18 mouse cellular contexts compared by ENCODE assay signal in the genomic region with DNA sequence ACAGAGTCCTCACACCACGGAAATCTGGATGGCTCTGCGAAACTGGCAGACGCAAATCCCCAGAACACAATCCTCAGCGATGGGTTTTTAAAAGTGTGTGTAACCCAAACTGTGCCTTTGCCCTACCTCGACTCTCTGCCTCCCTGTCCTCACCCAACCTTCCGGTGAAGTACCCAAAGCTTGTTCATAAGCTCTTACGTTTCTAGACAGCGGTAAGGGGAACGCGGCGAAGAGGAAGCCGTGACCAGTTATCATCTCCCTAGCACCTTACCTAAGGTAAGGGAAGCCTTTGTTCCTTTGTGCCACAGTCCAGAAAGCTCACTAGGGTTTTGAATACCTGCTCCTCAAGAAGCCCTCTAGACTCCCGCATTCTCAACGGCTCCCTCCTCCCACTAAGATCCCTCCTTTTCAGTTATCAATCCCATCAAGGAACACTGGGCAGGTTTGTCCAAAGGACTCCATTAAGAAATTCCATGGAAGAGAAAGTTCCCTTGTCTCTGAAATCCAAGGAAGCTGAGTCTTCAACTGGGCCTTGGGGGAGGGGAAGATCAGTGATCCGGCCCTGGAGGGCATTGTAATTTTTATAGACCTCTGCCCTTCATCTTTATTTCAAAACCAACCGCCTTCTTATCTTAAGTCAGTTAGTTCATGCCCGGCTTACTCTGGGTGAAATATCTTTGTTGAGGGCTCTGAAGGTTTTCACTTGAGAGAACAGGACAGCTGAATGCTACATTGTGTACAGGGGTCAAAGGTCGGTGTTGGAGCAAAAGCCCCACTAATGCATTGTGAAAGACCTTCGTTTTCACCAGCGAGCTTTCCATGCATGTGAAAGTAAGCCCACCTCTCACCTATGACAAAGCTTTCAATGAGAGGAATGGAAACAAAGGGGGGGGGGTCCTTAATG.
DNase-seq lines count a peak whose midpoint lies in the region; ATAC-seq and TF ChIP-seq lines count a peak whose summit lies in the region.
"Had no signal": no experiment of that assay in that cellular context is flagged by ENCODE, and none has a peak within 500 bp of the region (broad histone marks: within the 10 kb centered on the region; RNA-seq: fewer than 3 reads in every experiment).

No protein-coding gene starts in this region.

- ATAC-seq in hindbrain, embryonic 13.5 days (ENCODE audit: low FRiP score) = no peak
- ATAC-seq in intestine, postnatal 0 days = peak; percentile 45; the same call in 1 of the 2 replicates
- ATAC-seq: hindbrain, embryonic 16.5 days; lung, postnatal 0 days had no signal

- 45% methylated on average over 20 of the region's 20 CpGs for WGBS in hindbrain, embryonic 10.5 days
- WGBS in hindbrain, embryonic 13.5 days = 47% methylated on average over 20 of the region's 20 CpGs
- 63% methylated on average over 20 of the region's 20 CpGs for WGBS in intestine, postnatal 0 days

- H3K27ac ChIP-seq in hindbrain, embryonic 10.5 days = peak overlapping the region; percentile 74
- H3K27ac ChIP-seq in hindbrain, embryonic 13.5 days = no peak overlapping the region
- no peak overlapping the region for H3K27ac ChIP-seq in CH12.LX (ENCODE audit: insufficient read depth, low read depth)
- no peak overlapping the region for H3K27ac ChIP-seq in intestine, postnatal 0 days (ENCODE audit: low read depth, low read length)
- H3K27ac ChIP-seq: heart, embryonic 10.5 days; liver, embryonic 13.5 days; neural tube, embryonic 12.5 days; stomach, embryonic 15.5 days had no signal

- peak overlapping the region; percentile 5; the same call in 1 of the 2 replicates for H3K4me3 ChIP-seq in hindbrain, embryonic 10.5 days
- H3K4me3 ChIP-seq in hindbrain, embryonic 13.5 days = no peak overlapping the region
- H3K4me3 ChIP-seq in CH12.LX (replicated peaks in 1 of 3; ENCODE audit: low read depth in 2 of 3, low read length in 2 of 3, poor library complexity in 1 of 3) = no peak overlapping the region
- no peak overlapping the region for H3K4me3 ChIP-seq in intestine, postnatal 0 days (ENCODE audit: low read depth, low read length)
- H3K4me3 ChIP-seq: heart, embryonic 10.5 days; liver, embryonic 13.5 days; neural tube, embryonic 12.5 days; stomach, embryonic 15.5 days had no signal

- H3K27me3 ChIP-seq in hindbrain, embryonic 10.5 days (ENCODE audit: insufficient read depth, poor library complexity, severe bottlenecking) = peaks cover 28% of the 10 kb centered on the region
- no peaks in the 10 kb centered on the region for H3K27me3 ChIP-seq in hindbrain, embryonic 13.5 days
- no peaks in the 10 kb centered on the region for H3K27me3 ChIP-seq in CH12.LX (replicated peaks)
- no peaks in the 10 kb centered on the region for H3K27me3 ChIP-seq in intestine, postnatal 0 days (replicated peaks; ENCODE audit: control insufficient read depth, insufficient read depth, low read length)
- H3K27me3 ChIP-seq: liver, embryonic 13.5 days; neural tube, embryonic 12.5 days; stomach, embryonic 15.5 days had no signal

- H3K4me1 ChIP-seq in hindbrain, embryonic 10.5 days (replicated peaks) = peaks cover 67% of the 10 kb centered on the region
- peaks cover 30% of the 10 kb centered on the region for H3K4me1 ChIP-seq in hindbrain, embryonic 13.5 days (replicated peaks)
- H3K4me1 ChIP-seq in CH12.LX (ENCODE audit: control insufficient read depth in 1 of 2, insufficient read depth in 2 of 2) = peaks cover 3 to 37% of the 10 kb centered on the region in 2 experiments
- H3K4me1 ChIP-seq in intestine, postnatal 0 days (replicated peaks; ENCODE audit: control insufficient read depth, insufficient read depth, low read length) = no peaks in the 10 kb centered on the region; the same call in 1 of the 2 replicates
- H3K4me1 ChIP-seq: liver, embryonic 13.5 days had no signal

- H3K4me2 ChIP-seq in hindbrain, embryonic 13.5 days = no peak overlapping the region
- H3K4me2 ChIP-seq in CH12.LX (ENCODE audit: insufficient read depth, low read depth, poor library complexity, severe bottlenecking) = peak overlapping the region; percentile 16; the same call in 1 of the 2 replicates
- no peak overlapping the region for H3K4me2 ChIP-seq in intestine, postnatal 0 days (replicated peaks; ENCODE audit: low read depth)
- H3K4me2 ChIP-seq: liver, embryonic 13.5 days; neural tube, embryonic 12.5 days; stomach, embryonic 15.5 days had no signal

- intact Hi-C loops in left cerebral cortex, postnatal 36 days (cut with DNase I) = no loop called here

- no peak for TF ChIP-seq CTCF in CH12.LX (conservative IDR thresholded peaks at IDR 0.05 in 1 of 2, IDR thresholded peaks at IDR 0.05 in 1 of 2; ENCODE audit: low read depth in 2 of 2, low read length in 2 of 2)
- TF ChIP-seq CTCF in intestine, postnatal 0 days (IDR thresholded peaks at IDR 0.05; ENCODE audit: low read depth) = no peak

- no peak for TF ChIP-seq EP300 in CH12.LX (IDR thresholded peaks at IDR 0.05; ENCODE audit: low read length)

- peak; percentile 64 for DNase-seq in hindbrain, embryonic 10.5 days (ENCODE audit: low spot score)
- DNase-seq in CH12.LX (ENCODE audit: extremely low read depth) = no peak
- peak; percentile 70 for DNase-seq in embryo, embryonic 11 days
- no peak for DNase-seq in left cerebral cortex, postnatal 36 days (ENCODE audit: low spot score in 2 of 2)
- no peak for DNase-seq in ovary, postnatal 36 days (ENCODE audit: low spot score)
- no peak for DNase-seq in B cell, adult 2 months
- DNase-seq: cerebellum, adult 8-10 months; kidney, adult 8-10 months; left cerebral cortex, postnatal 4 days; liver, embryonic 13.5 days; spleen, adult 18-20 months had no signal

- no peaks in the 10 kb centered on the region for H3K79me2 ChIP-seq in CH12.LX (replicated peaks; ENCODE audit: control insufficient read depth, extremely low read depth, insufficient read depth, poor library complexity, severe bottlenecking)

- H3K9ac ChIP-seq in hindbrain, embryonic 13.5 days = no peak overlapping the region
- H3K9ac ChIP-seq in CH12.LX (ENCODE audit: insufficient read depth, low read depth) = no peak overlapping the region
- no peak overlapping the region for H3K9ac ChIP-seq in intestine, postnatal 0 days (ENCODE audit: low read depth, low read length)
- H3K9ac ChIP-seq: liver, embryonic 13.5 days; neural tube, embryonic 12.5 days; stomach, embryonic 15.5 days had no signal

- dilution Hi-C loops in CH12.LX (cut with MboI; ENCODE audit: extremely low pct_ligation_motif_present, extremely low pct_unique_long_range_greater_than_20kb, low sequenced_read_pairs) = no loop called here

- in situ Hi-C loops in CH12.LX (cut with MboI; ENCODE audit: low pct_ligation_motif_present, low pct_unique_long_range_greater_than_20kb, low sequenced_read_pairs) = no loop called here

- H3K36me3 ChIP-seq in hindbrain, embryonic 10.5 days = no peaks in the 10 kb centered on the region
- no peaks in the 10 kb centered on the region for H3K36me3 ChIP-seq in hindbrain, embryonic 13.5 days
- no peaks in the 10 kb centered on the region for H3K36me3 ChIP-seq in CH12.LX (replicated peaks in 1 of 2; ENCODE audit: control insufficient read depth in 1 of 2, insufficient read depth in 1 of 2, low read length in 1 of 2)
- H3K36me3 ChIP-seq in intestine, postnatal 0 days (ENCODE audit: control insufficient read depth, insufficient read depth) = no peaks in the 10 kb centered on the region
- H3K36me3 ChIP-seq: liver, embryonic 13.5 days; neural tube, embryonic 12.5 days; stomach, embryonic 15.5 days had no signal

- TF ChIP-seq POLR2A in CH12.LX (IDR thresholded peaks at IDR 0.05; ENCODE audit: low read depth, low read length) = no peak

- no peak for TF ChIP-seq RAD21 in CH12.LX (IDR thresholded peaks at IDR 0.05; ENCODE audit: low read depth, low read length)

- no peaks in the 10 kb centered on the region for H3K9me3 ChIP-seq in hindbrain, embryonic 10.5 days
- no peaks in the 10 kb centered on the region for H3K9me3 ChIP-seq in hindbrain, embryonic 13.5 days
- no peaks in the 10 kb centered on the region for H3K9me3 ChIP-seq in CH12.LX (replicated peaks; ENCODE audit: low read length)
- H3K9me3 ChIP-seq in intestine, postnatal 0 days (ENCODE audit: control insufficient read depth) = no peaks in the 10 kb centered on the region
- H3K9me3 ChIP-seq: heart, embryonic 10.5 days; liver, embryonic 13.5 days; neural tube, embryonic 12.5 days; stomach, embryonic 15.5 days had no signal

TF ChIP-seq in CH12.LX, 34 proteins besides CTCF, POLR2A, EP300 and RAD21:
- TF ChIP-seq ZKSCAN1 (IDR thresholded peaks at IDR 0.05; ENCODE audit: borderline replicate concordance, low read depth, low read length) = no peak
- no peak for TF ChIP-seq USF2 (conservative IDR thresholded peaks at IDR 0.05; ENCODE audit: low read depth, low read length)
- no peak for TF ChIP-seq ZMIZ1 (IDR thresholded peaks at IDR 0.05; ENCODE audit: low read depth, low read length)
- TF ChIP-seq POLR2AphosphoS2 (IDR thresholded peaks at IDR 0.05; ENCODE audit: low read depth, low read length) = no peak
- no peak for TF ChIP-seq SMC3 (IDR thresholded peaks at IDR 0.05; ENCODE audit: low read depth, low read length)
- no peak for TF ChIP-seq MYC (IDR thresholded peaks at IDR 0.05; ENCODE audit: low read depth, low read length)
- no peak for TF ChIP-seq RCOR1 (conservative IDR thresholded peaks at IDR 0.05; ENCODE audit: low read depth, low read length)
- no peak for TF ChIP-seq ETS1 (conservative IDR thresholded peaks at IDR 0.05; ENCODE audit: low read depth, low read length)
- no peak for TF ChIP-seq SIN3A (IDR thresholded peaks at IDR 0.05; ENCODE audit: low read length)
- no peak for TF ChIP-seq TBP (conservative IDR thresholded peaks at IDR 0.05; ENCODE audit: low read depth, low read length)
- TF ChIP-seq ELF1 (IDR thresholded peaks at IDR 0.05; ENCODE audit: low read depth, low read length) = no peak
- no peak for TF ChIP-seq BHLHE40 (IDR thresholded peaks at IDR 0.05; ENCODE audit: low read depth, low read length)
- TF ChIP-seq MAX (IDR thresholded peaks at IDR 0.05; ENCODE audit: low read length) = no peak
- no peak for TF ChIP-seq USF1 (IDR thresholded peaks at IDR 0.05; ENCODE audit: low read depth, low read length)
- TF ChIP-seq NRF1 (IDR thresholded peaks at IDR 0.05; ENCODE audit: low read depth, low read length) = no peak

Comparison
In these comparisons a context has a peak if more than half of its experiments do, and no peak if none do; other contexts are left out.
1. DNase-seq: peak in hindbrain, embryonic 10.5 days (single experiment) and embryo, embryonic 11 days (single experiment); none in CH12.LX (single experiment), left cerebral cortex, postnatal 36 days (0 of 2), ovary, postnatal 36 days (single experiment) and B cell, adult 2 months (0 of 2).